Comparison of ENCODE assay signal across 9 mouse cellular contexts in the genomic region with DNA sequence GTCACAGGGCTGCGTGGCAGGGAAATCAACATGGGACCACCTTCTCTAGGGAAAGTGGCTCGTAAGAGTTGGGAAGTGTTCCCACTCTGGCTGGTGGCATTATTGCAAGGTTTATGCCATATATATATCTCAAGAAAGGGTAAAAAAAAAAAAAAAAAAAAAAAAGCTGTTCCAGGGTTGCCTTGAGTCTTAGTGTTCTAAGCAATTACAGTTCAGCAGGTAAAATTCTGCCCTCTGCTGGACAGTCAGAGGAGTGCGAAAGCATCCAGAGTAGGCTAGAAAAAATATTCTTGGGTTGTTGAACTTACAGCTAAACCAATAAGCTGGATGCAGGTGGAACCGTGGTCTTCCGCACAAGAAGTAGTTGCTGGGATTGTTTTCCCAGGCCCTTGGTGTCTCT.
DNase-seq lines count a peak whose midpoint lies in the region; ATAC-seq lines count a peak whose summit lies in the region.
"Had no signal": no experiment of that assay in that cellular context is flagged by ENCODE, and none has a peak within 500 bp of the region (broad histone marks: within the 10 kb centered on the region; RNA-seq: fewer than 3 reads in every experiment).

No protein-coding gene starts in this region.

- ATAC-seq in liver, embryonic 12.5 days: no peak
- ATAC-seq in neural tube, embryonic 13.5 days (ENCODE audit: low read depth): 0 out of 2 replicates have a peak, but pooled peaks have one; percentile 38

- no peaks in the 10 kb centered on the region for H3K36me3 ChIP-seq in liver, embryonic 12.5 days
- H3K36me3 ChIP-seq in neural tube, embryonic 13.5 days: peaks cover 69% of the 10 kb centered on the region

- no peaks in the 10 kb centered on the region for H3K27me3 ChIP-seq in liver, embryonic 12.5 days (replicated peaks)
- H3K27me3 ChIP-seq in neural tube, embryonic 13.5 days: no peaks in the 10 kb centered on the region

- no peaks in the 10 kb centered on the region for H3K4me1 ChIP-seq in liver, embryonic 12.5 days
- no peaks in the 10 kb centered on the region for H3K4me1 ChIP-seq in neural tube, embryonic 13.5 days (replicated peaks)

- no peak overlapping the region for H3K4me2 ChIP-seq in liver, embryonic 12.5 days
- no peak overlapping the region for H3K4me2 ChIP-seq in neural tube, embryonic 13.5 days

- 58% methylated on average over 5 of the region's 5 CpGs for WGBS in liver, embryonic 12.5 days (ENCODE audit: insufficient replicate concordance)
- WGBS in neural tube, embryonic 13.5 days: 74% methylated on average over 5 of the region's 5 CpGs

- no peak overlapping the region for H3K27ac ChIP-seq in liver, embryonic 12.5 days
- H3K27ac ChIP-seq in neural tube, embryonic 13.5 days (replicated peaks): no peak overlapping the region

- no peak overlapping the region for H3K9ac ChIP-seq in liver, embryonic 12.5 days
- no peak overlapping the region for H3K9ac ChIP-seq in neural tube, embryonic 13.5 days

- intact Hi-C loops in heart, postnatal 14 days (cut with DNase I): loop anchor here (2.0 to 5.0 kb wide), 2 partner anchors 365 to 859 kb away; no protein-coding TSS in a partner anchor
- intact Hi-C loops in left cerebral cortex, postnatal 36 days (cut with DNase I): loop anchor here (2.0 kb wide), 1 partner anchor 365 kb away; no protein-coding TSS in a partner anchor

- no peaks in the 10 kb centered on the region for H3K9me3 ChIP-seq in liver, embryonic 12.5 days (replicated peaks)
- H3K9me3 ChIP-seq in neural tube, embryonic 13.5 days: no peaks in the 10 kb centered on the region

- H3K4me3 ChIP-seq in liver, embryonic 12.5 days: no peak overlapping the region
- H3K4me3 ChIP-seq in neural tube, embryonic 13.5 days: no peak overlapping the region
- H3K4me3 ChIP-seq: myocyte had no signal

- peak; percentile 12 for DNase-seq in liver
- DNase-seq in NIH3T3 (ENCODE audit: low read depth): peak; percentile 80
- peak; percentile 46 to 56 for DNase-seq in cerebellum, postnatal 36 days
- DNase-seq in heart, postnatal 14 days: peak; percentile 27 to 53
- peak; percentile 41 to 42 for DNase-seq in left cerebral cortex, postnatal 36 days (ENCODE audit: low spot score in 2 of 2)
- DNase-seq in ovary, postnatal 10 days (ENCODE audit: low spot score): no peak
